Mouse (Mus musculus) kidney, postnatal 10 days (tissue): ENCODE data around the gene Bsn.
A peak's percentile ranks its signal among the peaks of the same experiment; 100 is the strongest.

Source experiments
- DNase-seq: peaks from one replicate; pipeline ENCODE4 v3.0.0; 2021; ENCODE audit warnings: mixed read lengths

The Bsn gene

DNA sequence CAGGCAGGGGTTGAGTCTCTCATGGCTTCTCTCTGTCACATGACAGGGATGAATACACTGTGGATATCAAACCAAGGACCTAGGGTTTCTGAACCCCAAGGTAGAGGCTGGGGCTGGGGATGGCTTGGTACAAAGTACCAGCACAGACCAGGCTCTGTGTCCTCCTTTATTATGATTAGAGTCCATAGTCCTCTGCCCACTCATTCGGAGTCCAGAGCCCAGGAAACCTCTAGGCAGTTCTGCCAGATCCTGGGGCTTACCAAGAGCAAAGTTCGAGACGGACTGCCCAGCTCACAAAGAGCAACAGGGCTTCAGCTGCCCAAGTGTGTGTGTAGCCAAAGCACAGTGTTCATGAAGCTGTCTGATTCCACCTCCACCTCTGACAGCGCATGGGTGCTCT is 104.9 kb downstream of the Bsn start:
- no peak for DNase-seq

DNA sequence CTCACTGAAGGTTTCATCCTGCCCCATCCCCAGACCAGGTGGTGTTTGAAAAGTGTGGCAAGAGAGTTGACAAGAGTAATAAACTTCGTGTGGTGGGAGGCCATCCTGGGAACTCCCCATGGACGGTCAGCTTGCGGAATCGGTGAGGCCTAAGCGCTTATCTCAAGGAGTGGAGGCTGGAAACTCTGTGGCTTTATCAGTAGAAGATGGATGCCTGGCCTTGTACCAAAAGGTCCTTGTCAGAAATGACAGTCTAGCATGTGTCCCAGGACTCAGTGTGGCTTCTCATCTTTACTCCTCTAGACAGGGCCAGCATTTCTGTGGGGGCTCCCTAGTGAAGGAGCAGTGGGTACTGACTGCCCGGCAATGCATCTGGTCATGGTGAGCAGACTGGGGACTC is 106.6 kb downstream of the Bsn start:
- no peak for DNase-seq

DNA sequence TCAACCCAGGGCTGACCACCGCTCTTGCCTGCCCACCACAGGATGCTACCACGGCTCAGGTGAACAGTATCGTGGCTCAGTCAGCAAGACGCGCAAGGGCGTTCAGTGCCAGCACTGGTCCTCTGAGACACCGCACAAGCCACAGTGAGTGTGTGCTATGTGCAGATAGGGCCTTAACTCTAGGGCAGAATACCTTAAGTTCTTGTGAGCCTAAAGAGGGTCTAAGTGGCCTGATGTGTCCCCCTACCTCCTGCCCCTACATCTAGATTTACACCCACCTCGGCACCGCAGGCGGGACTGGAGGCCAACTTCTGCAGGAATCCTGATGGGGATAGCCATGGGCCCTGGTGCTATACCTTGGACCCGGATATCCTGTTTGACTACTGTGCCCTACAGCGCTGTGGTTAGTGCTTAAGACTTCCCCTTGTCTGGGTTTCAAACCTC is 107.2 kb downstream of the Bsn start, which contains the start of gene Rnf123:
Gene Rnf123 (minus strand): TSS at position 359 of the 444 bp plus-strand sequence.
- no peak for DNase-seq

DNA sequence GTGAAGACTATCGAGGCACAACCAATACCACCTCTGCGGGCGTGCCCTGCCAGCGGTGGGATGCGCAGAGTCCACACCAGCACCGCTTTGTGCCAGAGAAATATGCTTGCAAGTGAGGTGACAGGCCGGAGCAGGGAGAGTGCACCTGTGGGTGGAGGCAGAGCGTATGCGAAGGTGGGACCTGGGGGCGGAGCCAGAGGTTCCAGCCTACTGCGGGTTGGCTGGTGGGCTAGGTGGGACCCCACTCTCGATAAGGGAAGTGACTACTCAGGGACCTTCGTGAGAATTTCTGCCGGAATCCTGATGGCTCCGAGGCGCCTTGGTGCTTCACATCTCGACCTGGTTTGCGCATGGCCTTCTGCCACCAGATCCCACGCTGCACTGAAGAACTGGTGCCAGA is 107.6 kb downstream of the Bsn start:
- DNase-seq, result no peak

DNA sequence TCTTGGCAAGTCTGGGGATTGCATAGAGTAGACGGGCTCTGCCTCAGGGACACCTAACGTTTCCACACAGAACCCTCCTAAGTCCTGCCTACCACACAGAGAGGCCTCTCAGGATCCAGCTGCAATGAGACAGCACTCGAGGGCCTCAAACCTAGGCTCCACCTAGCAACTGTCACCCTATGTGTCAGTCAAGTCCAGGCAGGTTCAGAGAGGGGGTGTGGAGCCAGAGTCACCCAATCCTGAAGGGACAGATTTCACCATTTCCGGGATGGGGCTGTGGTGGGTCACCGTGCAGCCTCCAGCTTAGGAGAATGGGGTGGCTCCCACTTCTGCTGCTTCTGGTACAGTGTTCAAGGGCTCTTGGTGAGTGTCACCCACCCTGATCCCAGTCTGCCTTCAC is 110.0 kb downstream of the Bsn start, which contains the start of gene Mst1:
Gene Mst1 (plus strand): TSS at position 269 of the 400 bp plus-strand sequence.
- DNase-seq, result no peak

DNA sequence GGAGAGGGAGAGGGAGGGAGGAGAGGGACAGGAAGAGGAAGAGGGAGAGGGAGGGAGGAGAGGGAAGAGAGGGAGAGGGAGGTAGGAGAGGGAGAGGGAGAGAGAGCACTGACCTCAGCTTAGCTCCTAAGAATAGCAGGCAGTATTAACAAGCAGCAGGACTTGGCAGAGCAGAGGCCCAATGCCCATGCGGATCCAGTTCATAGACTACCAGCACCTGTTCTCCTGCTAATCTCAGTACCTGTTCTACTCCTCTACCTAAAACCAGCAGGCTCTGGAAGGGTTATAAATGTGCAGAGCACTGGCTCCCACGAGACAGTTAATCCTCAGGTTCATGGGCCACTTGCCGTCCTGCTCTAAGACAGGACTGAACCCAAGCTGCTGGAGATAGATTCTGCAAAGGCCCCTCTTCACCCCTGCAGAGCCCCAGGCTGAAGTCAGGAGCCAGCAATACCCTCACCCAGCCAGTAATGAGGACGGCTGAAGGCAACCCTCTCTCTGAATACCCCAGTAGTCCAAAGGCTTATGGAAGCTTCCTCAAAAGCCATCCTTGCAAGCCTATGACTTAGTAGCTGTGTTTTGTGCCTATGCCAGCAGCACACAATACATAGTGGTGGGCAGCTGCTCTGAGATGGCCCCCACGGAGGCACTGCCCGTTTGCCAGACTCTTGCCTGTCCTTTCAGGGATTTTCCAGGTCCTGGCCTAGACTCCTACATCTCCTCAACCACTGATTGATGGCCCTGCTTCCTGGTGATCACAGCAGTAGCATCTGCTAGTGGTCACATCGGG is 116.8 kb downstream of the Bsn start:
- no peak for DNase-seq

DNA sequence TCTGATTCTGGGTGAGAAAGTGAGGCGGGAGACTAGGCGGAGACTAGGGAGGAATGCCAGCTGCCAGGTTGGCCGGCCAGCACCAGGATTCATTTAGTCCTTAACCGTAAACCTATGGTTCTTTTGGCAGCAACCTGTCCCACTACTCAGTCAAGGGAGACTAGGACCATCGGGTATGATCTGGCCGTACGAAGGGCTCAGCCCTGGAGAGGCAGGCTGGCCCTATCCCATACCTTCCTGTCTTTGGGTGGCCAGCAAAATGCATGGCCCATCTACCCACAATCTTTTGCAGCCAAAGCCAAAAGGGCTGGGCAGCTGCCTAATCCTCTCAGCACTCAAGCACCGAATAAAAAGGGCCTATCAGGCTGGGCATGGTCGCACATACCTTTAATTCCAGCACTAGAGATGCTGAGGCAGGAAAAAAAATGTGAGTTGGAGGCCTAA is 117.7 kb downstream of the Bsn start:
- no peak for DNase-seq

DNA sequence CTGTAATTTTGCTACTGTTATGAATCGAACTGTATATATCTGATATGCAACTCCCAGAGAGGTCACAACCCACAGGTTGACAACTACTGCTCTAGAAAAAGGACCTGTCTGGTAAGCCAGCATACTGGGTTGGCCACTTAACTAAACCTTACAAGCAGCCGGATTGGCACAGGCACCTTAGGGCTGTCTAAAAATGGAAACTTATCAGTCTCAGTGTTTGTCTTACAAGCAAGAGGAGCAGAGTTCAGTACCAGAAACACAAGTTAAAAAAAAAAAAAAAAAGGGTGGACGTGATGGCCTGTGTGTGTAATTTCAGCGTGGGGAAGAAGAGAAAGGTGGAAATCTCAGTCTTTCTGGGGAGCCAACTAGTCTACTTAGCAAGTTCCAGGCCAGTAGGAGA is 118.4 kb downstream of the Bsn start:
- DNase-seq, result no peak

DNA sequence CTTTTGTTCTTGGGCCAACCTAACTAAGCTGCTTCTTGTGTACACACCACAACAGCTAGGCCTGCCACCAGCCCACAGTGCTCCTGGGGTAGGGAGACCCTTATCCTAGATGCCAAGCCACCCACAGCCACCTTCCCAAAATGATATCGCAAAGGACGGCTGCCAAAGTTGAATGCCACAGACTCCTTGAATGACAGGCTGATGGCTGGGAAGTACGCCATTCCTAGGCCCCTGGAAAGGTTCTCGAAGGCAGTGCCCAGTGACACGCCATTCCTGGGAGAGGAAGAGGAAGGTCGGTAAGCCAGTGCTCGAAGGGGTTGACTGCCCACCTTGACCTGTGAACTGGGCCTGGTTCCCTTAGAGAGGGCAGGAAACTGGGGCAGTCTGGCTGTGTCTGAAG is 120.7 kb downstream of the Bsn start:
- no peak for DNase-seq

DNA sequence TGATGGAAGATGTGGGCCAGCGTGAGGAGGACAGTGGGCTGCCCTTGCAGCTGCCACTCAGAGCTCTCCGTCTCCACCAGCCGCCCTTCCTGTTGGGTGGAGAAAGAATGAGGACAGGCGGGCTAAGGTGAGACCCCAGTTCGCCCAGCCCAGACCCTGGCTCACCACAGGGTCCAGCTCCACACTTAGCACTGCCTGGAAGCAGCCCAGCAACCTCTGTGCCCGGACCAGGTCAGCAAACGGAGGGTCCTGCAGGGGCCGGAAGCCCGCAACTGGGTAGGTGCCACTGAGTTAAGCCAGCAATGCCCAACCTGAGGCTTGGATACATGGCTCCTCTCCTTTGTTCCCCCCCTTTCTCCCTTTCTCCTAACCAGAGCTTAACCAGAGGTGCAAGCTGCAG is 121.2 kb downstream of the Bsn start:
- DNase-seq, result no peak

DNA sequence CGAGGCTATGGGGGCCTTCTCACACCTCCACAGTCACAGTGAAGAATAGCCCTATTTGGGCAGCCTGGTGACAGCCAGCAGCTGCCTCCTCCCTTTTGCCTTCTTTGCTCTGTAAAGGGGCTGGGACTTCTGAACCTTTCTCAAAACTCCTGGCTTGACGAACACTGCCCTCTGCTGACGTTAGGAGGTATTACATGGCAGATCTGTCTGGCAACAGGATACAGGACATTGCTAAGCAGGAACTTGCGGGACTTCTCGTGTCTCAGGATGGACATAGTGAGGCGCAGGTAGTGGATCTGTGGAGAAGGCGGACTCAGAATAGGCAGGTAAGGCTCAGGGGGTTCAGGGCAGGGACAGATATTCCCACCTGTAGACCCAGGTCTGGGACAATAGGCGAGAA is 122.3 kb downstream of the Bsn start:
- DNase-seq, result peak; percentile 91

DNA sequence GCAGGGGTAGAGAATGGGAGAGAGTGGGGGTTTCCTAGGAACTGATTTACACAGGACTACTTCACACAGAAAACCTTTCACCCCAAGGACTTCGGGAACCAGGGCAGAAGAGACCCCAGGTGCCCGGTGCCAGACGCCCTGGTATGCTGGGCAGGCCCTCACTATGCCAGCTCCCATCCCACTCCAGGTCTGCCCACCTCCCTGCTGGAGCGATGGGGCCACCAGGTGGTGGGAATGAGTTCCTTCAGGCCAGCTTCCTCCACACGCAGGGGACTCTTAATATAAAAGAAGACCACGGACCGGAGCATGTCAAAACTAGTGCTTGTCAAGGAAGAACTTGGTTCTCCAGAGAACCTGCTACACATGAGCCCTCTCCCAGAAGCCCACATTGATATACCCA is 123.0 kb downstream of the Bsn start:
- no peak for DNase-seq

DNA sequence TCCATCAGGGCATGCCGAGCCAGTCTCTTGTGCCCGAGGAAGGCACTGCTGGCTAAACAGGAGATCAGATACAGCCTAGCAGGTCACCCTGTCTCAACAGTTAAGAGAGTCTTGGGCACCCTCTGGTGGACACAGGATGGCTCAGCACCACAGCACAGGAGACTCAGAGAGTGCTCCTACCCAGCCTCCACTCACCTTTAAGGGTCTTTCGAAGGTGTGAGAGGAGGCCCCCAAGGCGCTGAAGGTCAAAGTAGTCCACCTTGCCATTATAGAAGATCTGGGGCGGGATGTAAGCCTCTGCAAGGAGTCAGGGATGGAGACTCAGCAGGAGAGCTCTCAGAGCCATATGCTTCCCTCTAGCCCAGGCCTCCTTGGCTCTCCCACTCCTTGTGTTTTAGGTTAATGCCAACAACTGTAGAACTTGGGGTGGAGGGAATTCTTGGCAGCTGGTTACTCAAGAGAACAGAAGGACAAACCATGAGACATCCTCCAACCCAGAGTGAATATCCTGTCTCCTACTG is 124.6 kb downstream of the Bsn start:
- peak; percentile 76 for DNase-seq

DNA sequence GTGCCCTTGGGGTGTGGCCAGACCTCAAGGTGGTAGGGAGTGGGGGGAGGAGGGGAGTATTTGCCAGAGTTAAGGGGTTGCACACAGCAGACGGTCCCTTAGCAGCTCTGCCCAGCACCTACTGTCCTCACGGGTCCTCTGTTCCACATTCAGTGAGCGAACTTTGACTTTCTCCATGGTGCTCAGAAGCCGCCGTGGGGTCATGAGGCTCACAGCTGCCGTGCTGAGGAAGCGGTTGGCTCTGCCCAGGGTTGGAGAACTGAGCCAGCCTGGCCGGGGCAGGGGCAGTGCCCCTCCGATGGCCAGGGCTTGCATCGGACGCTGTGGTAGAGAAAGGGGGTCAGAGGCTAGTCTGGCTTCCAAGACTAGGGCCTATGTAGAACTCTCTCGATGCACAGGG is 126.8 kb downstream of the Bsn start:
- no peak for DNase-seq

DNA sequence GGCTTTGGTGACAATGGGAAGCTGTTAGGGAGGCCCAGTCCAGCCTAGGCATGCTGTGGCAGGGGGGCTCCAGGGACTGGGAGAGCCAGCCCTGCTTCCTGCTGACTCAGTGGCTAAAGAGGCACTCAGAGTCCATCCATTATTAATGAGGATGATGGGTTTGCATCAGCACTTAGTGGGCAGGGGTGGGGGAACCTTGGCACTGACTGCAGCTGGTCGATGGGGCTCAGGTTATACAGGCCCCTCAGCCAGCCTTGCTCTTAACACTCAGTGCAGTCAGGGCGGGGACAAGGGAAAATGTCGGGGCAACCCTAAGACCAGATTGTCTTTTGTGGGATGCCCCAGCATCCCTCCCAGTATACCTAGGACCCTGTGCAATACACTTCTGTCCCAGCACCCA is 128.0 kb downstream of the Bsn start:
- no peak for DNase-seq

DNA sequence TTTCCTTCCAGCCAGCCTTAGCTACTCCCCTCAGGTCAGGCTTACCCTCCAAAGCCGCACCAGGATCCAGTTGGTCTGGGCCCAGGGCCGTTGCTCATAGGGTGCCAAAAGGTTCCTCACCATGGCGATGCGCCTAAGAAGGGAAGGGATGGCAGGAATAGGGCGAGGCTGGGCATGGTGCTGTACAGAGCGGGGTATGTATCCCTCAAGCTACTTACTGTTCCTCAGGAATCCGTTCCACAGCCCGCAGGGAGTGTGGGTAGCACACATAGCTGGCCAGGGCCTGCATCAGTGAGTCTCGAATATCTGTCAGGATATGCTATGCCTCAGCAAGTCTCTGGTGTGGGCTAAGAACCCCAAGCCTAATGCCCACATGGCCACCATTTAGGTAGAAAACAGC is 131.9 kb downstream of the Bsn start:
- no peak for DNase-seq

DNA sequence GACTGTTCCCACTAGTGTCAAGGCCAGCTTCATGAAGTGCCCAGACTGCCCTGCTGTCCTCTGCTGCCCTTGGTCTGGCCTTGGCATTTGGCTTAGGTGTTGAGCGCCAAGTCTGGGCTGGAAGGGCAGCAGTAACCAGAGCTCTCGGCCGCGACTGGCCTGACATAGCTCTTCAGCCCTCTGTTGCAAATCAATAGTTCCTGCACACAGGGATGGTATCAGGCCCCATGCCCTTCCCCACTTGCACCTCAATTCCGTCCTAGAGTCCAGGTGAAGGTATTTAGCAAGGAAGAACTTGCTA is 133.0 kb downstream of the Bsn start:
- peak; percentile 14 for DNase-seq

DNA sequence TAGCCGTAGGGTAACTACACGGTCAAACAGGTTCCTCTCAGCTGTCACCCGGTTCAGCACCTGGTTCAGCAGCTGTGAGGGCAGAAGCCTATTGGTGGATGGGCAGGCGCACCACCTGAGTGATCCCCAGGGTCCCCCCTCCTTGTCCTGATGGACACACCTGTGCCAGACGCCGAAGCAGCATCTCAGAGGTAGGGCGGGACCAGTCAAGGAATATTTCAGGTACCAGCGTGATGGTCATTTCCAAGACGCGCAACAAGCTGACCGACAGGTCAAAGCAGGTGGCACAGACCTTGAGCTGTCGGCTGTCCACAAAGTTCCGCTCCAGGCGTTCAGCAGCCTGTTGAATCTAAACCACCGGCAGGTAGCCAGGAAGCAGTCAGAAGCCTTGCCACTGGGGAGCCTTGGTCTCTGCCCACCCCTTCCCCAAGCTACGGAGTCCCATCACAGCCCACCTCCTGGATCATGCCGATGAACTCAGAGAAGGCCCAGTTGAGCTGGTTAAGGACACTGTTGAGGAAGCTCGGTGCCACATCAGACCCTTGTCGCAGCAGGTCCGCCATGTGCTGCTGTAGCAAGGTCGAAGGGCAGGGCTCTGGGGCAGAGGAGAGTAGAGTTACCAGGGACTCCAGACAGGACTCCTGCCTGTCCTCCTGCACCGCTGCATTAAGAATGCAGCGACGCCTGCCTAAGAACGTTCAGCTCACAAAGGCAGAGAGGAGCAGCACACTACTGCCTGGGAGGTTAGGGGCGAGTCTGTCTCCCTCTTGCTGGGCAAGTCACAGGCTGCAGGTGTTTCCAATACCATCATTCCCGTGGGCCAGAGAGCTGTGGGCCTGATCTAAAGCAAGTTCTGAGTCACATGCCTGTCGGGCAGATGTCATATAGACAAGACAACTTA is 133.6 kb downstream of the Bsn start:
- DNase-seq, result peak; percentile 16

DNA sequence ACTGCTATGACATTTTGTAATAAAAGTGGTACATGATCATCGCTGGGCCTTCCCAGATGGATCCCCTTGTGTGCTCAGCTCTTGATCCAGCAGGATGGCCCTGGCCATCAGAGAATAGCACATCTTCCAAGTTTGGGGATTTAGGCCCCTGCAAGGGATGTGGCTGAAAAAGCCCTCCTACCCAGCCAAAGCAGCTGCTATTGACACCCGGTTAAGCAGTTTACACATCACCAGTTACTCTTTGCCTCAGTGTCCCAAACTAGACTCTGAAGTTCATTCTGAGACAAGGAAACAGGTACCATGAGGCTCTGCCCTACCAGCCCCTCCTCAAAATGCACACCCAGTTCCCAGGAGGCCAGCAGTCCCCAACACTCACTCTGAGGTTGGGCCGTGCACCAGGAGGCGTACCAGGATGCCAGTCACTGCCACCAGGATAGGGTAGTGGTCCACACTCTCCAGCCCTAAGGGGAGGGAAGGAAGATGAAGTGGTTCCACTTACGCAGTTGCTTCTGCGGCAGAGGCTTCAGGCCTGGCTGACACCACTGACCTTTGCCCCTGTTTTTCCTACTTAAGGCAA is 134.4 kb downstream of the Bsn start:
- DNase-seq, result no peak

DNA sequence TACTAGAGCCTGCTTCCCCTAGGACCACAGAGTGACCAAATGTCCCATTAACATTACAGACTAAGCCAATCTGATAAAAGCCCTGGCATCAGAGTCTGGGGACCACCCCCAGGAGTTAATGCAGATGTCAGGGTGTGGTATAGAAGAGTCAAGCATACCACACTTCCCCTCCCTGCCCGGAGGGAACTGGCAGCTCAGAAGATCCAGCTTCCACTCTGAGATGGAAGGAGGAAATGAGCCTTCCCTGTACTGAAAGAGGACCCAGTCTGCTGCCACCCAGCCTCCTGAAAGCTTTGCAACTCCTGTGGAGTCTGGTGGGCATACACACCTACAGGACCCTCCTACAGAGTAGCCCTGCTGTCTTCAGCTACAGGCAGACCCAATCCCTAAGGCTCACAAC is 135.1 kb downstream of the Bsn start:
- no peak for DNase-seq

DNA sequence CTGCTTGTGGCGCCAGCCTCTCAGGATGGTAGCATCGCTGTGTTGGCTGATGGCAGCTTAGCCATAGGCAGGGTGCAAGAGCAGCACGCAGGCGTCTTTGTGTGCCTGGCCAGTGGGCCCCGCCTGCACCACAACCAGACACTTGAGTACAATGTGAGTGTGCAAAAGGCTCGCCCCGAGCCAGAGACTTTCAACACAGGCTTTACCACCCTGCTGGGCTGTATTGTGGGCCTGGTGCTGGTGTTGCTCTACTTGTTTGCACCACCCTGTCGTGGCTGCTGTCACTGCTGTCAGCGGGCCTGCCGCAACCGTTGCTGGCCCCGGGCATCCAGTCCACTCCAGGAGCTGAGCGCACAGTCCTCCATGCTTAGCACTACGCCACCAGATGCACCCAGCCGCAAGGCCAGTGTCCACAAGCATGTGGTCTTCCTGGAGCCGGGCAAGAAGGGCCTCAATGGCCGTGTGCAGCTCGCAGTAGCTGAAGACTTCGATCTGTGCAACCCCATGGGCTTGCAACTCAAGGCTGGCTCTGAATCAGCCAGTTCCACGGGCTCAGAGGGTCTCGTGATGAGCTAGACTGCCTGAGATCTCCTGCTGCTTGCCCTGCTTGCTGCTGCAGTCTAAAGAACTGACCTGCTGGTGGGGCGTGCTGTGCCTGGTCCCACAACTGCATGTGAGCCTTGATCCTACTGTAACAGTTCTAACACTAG is 135.7 kb downstream of the Bsn start:
- DNase-seq, result no peak

DNA sequence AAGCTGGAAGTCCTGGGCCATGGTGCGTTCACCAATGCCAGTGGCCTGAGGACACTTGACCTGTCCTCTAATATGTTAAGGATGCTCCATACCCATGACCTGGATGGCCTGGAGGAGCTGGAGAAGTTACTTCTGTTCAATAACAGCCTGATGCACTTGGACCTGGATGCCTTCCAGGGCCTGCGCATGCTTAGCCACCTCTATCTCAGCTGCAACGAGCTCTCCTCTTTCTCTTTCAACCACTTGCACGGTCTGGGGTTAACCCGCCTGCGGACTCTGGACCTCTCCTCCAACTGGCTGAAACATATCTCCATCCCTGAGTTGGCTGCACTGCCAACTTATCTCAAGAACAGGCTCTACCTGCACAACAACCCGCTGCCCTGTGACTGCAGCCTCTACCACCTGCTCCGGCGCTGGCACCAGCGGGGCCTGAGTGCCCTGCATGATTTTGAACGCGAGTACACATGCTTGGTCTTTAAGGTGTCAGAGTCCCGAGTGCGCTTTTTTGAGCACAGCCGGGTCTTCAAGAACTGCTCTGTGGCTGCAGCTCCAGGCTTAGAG is 136.4 kb downstream of the Bsn start:
- DNase-seq, result no peak
